Mouse (Mus musculus) testis, adult 2 months (tissue): ENCODE results near the gene Pjvk.

ENCODE experiments used
- CTCF ChIP-seq: fragments of 200-500 bp; IDR thresholded peaks from 2 replicates; pipeline ENCODE4 v1.5.1; 2012; ENCODE audit warnings: low read depth, mild to moderate bottlenecking, inconsistent platforms, low read length, moderate library complexity; ENCODE audit not compliant: control insufficient read depth, insufficient read depth, insufficient replicate concordance
- POLR2A ChIP-seq: fragments of 200-500 bp; IDR thresholded peaks from 2 replicates; pipeline ENCODE4 v1.6.1; 2012; ENCODE audit warnings: low read depth, mild to moderate bottlenecking, inconsistent platforms, low read length, moderate library complexity; ENCODE audit not compliant: control insufficient read depth

DNA sequence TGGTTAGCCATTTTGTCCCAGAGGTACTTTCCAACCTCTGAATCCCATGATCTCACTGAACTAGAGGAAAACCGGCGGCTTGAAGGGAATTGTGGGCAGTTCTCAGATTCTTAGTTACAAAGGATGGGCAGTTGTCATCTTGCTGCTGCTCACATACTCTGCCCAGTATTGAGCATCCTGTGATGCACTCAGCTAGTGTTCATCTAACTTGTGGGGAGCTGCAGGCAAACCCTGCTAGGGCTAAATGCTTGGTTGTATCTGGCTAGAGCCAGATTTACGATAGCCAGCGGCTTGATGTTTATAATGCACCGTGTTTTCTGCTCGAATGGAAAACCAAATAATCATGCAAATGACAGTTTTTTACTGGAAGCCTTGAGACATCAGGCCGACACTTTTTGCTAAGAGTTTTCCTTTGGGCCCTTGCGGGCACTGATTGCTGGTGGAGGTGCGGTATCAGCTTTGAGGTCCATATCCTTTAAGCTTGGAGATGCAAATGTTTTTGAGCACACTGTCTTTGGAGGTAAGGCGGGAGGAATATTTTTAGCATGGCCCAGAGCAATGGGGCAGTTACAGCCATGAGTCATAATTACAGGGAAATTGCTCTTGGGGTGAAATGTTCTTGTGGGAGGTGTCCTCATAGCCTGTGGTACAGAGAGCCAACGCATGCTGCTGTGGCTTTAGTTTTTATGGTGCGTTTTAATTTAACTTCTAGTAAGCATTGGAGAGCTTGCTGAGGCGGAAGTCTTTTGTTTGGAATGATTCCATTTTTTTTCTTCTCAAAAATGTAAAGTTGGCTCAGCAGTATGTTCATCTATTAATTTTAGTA lies 28.3 kb downstream of the Pjvk start:
- TF ChIP-seq CTCF (no peak), POLR2A (no peak)
